Comparison of ENCODE assay signal across 9 mouse cellular contexts in the genomic region with DNA sequence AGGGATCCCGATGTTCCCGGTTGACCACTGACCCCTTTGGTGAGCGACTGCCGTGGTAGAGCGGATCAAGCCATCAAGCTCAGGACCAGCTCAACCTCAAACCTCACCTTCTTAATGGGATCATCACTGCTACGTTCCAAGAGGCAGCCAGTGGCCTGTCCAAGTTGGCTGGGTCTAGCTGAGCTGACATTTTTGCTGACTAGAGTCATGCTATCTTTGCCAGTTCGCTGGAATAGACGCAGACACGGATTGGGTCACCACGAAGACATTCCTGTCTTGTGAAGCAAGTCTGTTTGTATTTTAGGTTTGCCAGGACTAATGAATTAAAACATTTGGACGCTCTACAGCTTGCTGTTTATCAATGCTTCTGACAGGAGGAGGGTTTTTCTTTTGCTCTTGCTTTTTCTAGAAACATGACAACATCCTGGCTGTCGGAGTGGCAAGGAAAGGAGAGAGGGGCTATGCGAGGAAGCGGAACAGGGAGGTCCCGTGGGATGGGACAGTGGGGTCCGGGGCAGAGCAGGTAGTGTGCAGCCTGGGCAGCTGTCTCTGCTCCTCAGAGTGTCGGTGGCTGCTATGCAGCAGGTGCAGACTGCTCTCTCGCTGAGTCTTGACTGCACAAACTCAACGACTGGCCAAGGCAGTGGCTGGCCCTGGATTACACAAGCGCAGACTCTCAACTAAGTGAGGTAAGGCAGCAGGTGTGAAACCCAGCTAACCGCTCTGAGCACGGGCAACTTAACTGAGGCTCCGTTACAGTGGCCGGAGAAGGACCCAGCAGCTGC. TPM values are rescaled to one million over a fixed set of nuclear protein-coding genes. Genes with fewer than 3 reads are reported as not detected.
DNase-seq lines count a peak whose midpoint lies in the region; ATAC-seq and TF ChIP-seq lines count a peak whose summit lies in the region.
"Had no signal": no experiment of that assay in that cellular context is flagged by ENCODE, and none has a peak within 500 bp of the region (broad histone marks: within the 10 kb centered on the region; RNA-seq: fewer than 3 reads in every experiment).

Map3k7cl (plus strand) TSS at position 424 of the 785 bp plus-strand sequence.

- no peak for TF ChIP-seq POLR2A in testis, adult 2 months (IDR thresholded peaks at IDR 0.05; ENCODE audit: control insufficient read depth, low read depth, low read length)
- TF ChIP-seq POLR2A in cerebellum, adult 2 months (IDR thresholded peaks at IDR 0.05; ENCODE audit: borderline replicate concordance, insufficient read depth, low read length) = no peak

- no peak for DNase-seq in testis, postnatal 10 days (ENCODE audit: low spot score)
- DNase-seq in kidney, postnatal 10 days = peak; percentile 66
- DNase-seq in stomach, postnatal 0 days (ENCODE audit: low spot score) = no peak
- no peak for DNase-seq in cerebellum, adult 2 months
- DNase-seq in hindbrain, embryonic 10.5 days (ENCODE audit: low spot score) = no peak
- DNase-seq in spleen, postnatal 36 days (ENCODE audit: low spot score in 2 of 2) = no peak
- DNase-seq: thymus, postnatal 25 days had no signal

- 0 out of 2 replicates have a peak, but pooled peaks have one; percentile 36 for ATAC-seq in heart, embryonic 12.5 days (ENCODE audit: insufficient number of reproducible peaks, low FRiP score)
- peak; percentile 53; the same call in 1 of the 2 replicates for ATAC-seq in stomach, postnatal 0 days (ENCODE audit: low FRiP score, low TSS enrichment)

- H3K9me3 ChIP-seq in heart, embryonic 12.5 days (replicated peaks) = no peaks in the 10 kb centered on the region
- no peaks in the 10 kb centered on the region for H3K9me3 ChIP-seq in stomach, postnatal 0 days (ENCODE audit: control insufficient read depth, low read length)
- no peaks in the 10 kb centered on the region for H3K9me3 ChIP-seq in hindbrain, embryonic 10.5 days

- no peaks in the 10 kb centered on the region for H3K27me3 ChIP-seq in testis, adult 2 months (ENCODE audit: control insufficient read depth, insufficient read depth, low read length)
- H3K27me3 ChIP-seq in heart, embryonic 12.5 days (replicated peaks) = no peaks in the 10 kb centered on the region
- H3K27me3 ChIP-seq in stomach, postnatal 0 days (ENCODE audit: control insufficient read depth, insufficient read depth, low read length) = no peaks in the 10 kb centered on the region
- 0 out of 2 replicates have a peak, but pooled peaks cover 1% of the 10 kb centered on the region for H3K27me3 ChIP-seq in cerebellum, adult 2 months (ENCODE audit: control insufficient read depth, insufficient read depth, low read length)
- no peaks in the 10 kb centered on the region for H3K27me3 ChIP-seq in hindbrain, embryonic 10.5 days (ENCODE audit: insufficient read depth, poor library complexity, severe bottlenecking)

- H3K27ac ChIP-seq in testis, adult 2 months (ENCODE audit: control insufficient read depth, insufficient read depth, low read depth, low read length) = peak within 1 kb of the TSS; percentile 51
- H3K27ac ChIP-seq in heart, embryonic 12.5 days (ENCODE audit: poor library complexity, severe bottlenecking) = no peak within 1 kb of the TSS
- H3K27ac ChIP-seq in stomach, postnatal 0 days (replicated peaks) = peak within 1 kb of the TSS; percentile 63
- no peak within 1 kb of the TSS for H3K27ac ChIP-seq in cerebellum, adult 2 months (ENCODE audit: insufficient read depth, low read length)
- H3K27ac ChIP-seq in hindbrain, embryonic 10.5 days = no peak within 1 kb of the TSS

- no peak for TF ChIP-seq CTCF in testis, adult 2 months (IDR thresholded peaks at IDR 0.05; ENCODE audit: control insufficient read depth, insufficient read depth, insufficient replicate concordance, low read depth, low read length)
- no peak for TF ChIP-seq CTCF in stomach, postnatal 0 days (IDR thresholded peaks at IDR 0.05; ENCODE audit: low read depth)
- TF ChIP-seq CTCF in cerebellum, adult 2 months (IDR thresholded peaks at IDR 0.05; ENCODE audit: borderline replicate concordance, insufficient read depth, low read depth, low read length) = no peak

- H3K36me3 ChIP-seq in testis, adult 2 months (ENCODE audit: control insufficient read depth, insufficient read depth, low read length) = no peaks in the 10 kb centered on the region
- no peaks in the 10 kb centered on the region for H3K36me3 ChIP-seq in heart, embryonic 12.5 days
- no peaks in the 10 kb centered on the region for H3K36me3 ChIP-seq in stomach, postnatal 0 days (ENCODE audit: control insufficient read depth, insufficient read depth, low read length)
- H3K36me3 ChIP-seq in hindbrain, embryonic 10.5 days = no peaks in the 10 kb centered on the region

- H3K4me3 ChIP-seq in testis, adult 2 months (ENCODE audit: control insufficient read depth, low read depth, low read length) = peak within 1 kb of the TSS; percentile 78
- H3K4me3 ChIP-seq in heart, embryonic 12.5 days = no peak within 1 kb of the TSS
- H3K4me3 ChIP-seq in stomach, postnatal 0 days (ENCODE audit: low read depth, low read length) = no peak within 1 kb of the TSS
- no peak within 1 kb of the TSS for H3K4me3 ChIP-seq in cerebellum, adult 2 months (replicated peaks; ENCODE audit: insufficient read depth, low read depth, low read length)
- no peak within 1 kb of the TSS for H3K4me3 ChIP-seq in hindbrain, embryonic 10.5 days

- no peak for TF ChIP-seq EP300 in stomach, postnatal 0 days (optimal IDR thresholded peaks at IDR 0.05)

- H3K4me1 ChIP-seq in testis, adult 2 months (ENCODE audit: control insufficient read depth, insufficient read depth, low read length) = peaks cover 4% of the 10 kb centered on the region; the same call in 1 of the 2 replicates
- peaks cover 13% of the 10 kb centered on the region for H3K4me1 ChIP-seq in heart, embryonic 12.5 days (replicated peaks)
- 0 out of 2 replicates have a peak, but pooled peaks cover 4% of the 10 kb centered on the region for H3K4me1 ChIP-seq in stomach, postnatal 0 days (replicated peaks; ENCODE audit: control insufficient read depth, insufficient read depth)
- 0 out of 2 replicates have a peak, but pooled peaks cover 6% of the 10 kb centered on the region for H3K4me1 ChIP-seq in cerebellum, adult 2 months (ENCODE audit: control insufficient read depth, insufficient read depth, low read length)
- 0 out of 2 replicates have a peak, but pooled peaks cover 6% of the 10 kb centered on the region for H3K4me1 ChIP-seq in hindbrain, embryonic 10.5 days (replicated peaks)

- 63% methylated on average over 24 of the region's 24 CpGs for WGBS in heart, embryonic 12.5 days
- 56% methylated on average over 24 of the region's 24 CpGs for WGBS in stomach, postnatal 0 days
- 40% methylated on average over 24 of the region's 24 CpGs for WGBS in cerebellum, adult 2 months
- 81% methylated on average over 24 of the region's 24 CpGs for WGBS in hindbrain, embryonic 10.5 days

- no peak within 1 kb of the TSS for H3K4me2 ChIP-seq in heart, embryonic 12.5 days
- peak within 1 kb of the TSS; percentile 29 for H3K4me2 ChIP-seq in stomach, postnatal 0 days (replicated peaks; ENCODE audit: low read depth)

- no peak within 1 kb of the TSS for H3K9ac ChIP-seq in heart, embryonic 12.5 days
- H3K9ac ChIP-seq in stomach, postnatal 0 days (ENCODE audit: low read length) = no peak within 1 kb of the TSS

RNA-seq across cellular contexts. Expression of gene Map3k7cl, which starts in this region (rescaled TPM):
- 0.90 and 1.3 TPM in 2 replicates for polyA plus RNA-seq in testis, adult 2 months (2012; rRNA removed)
- 0.13 TPM in 1 of 2 replicates, not detected in the other for polyA plus RNA-seq in heart, embryonic 12.5 days (2016; fragmentation: Nextera tagmentation; extraction: Ambion mirVana)
- polyA plus RNA-seq in stomach, postnatal 0 days (2015; fragmentation: Nextera tagmentation; extraction: Ambion mirVana) = 0.19 and 0.58 TPM in 2 replicates
- 0.98 and 1.00 TPM in 2 replicates for polyA plus RNA-seq in cerebellum, adult 2 months (2012; rRNA removed)
- polyA plus RNA-seq in hindbrain, embryonic 10.5 days (2016; fragmentation: Nextera tagmentation; extraction: Ambion mirVana) = not detected in 2 replicates

Comparison
In these comparisons a context has a peak if more than half of its experiments do, and no peak if none do; other contexts are left out.
1. Peak in ATAC-seq in heart, embryonic 12.5 days; RNA of the gene not detected or under 1 TPM.
2. Peak in ATAC-seq, H3K27ac ChIP-seq and H3K4me2 ChIP-seq in stomach, postnatal 0 days; RNA of the gene not detected or under 1 TPM.